Mouse (Mus musculus): ENCODE data around the gene Thpo. TPM values are rescaled to one million over a fixed set of nuclear protein-coding genes. Genes with fewer than 3 reads are reported as not detected.
A peak's percentile ranks its signal among the peaks of the same experiment; 100 is the strongest.

Thpo gene
- polyA plus RNA-seq, 1 experiment from 2014 or later, result 1.3 TPM

DNA sequence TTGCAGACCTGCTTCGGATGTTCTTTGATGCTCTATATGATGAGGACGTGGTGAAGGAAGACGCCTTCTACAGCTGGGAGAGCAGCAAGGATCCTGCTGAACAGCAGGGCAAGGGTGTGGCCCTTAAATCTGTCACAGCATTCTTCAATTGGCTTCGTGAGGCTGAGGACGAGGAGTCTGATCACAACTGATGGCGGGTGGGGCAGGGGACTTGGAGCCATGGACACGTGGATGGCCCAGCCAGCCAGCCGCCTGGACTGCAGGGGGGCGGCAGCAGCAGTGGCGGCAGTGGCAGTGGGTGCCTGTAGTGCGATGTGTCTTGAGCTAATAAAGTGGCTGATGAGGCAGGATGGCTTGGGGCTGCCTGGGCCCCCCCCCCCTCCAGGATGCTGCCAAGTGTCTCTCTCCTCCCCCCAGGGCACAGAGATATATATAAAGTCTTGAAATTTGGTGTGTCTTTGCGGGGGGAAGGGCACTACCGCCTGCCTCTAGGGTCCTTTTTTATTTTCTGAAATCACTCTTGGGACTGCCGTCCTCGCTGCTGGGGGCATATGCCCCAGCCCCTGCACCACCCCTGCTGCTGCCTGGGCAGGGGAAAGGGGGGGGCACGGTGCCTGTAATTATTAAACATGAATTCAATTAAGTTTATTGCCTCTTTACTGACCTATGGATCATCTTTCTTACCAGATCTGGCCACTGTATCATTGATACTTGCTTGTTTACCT, 41.9 kb downstream of the Thpo start:
- H3K27me3 ChIP-seq (ENCODE audit: control insufficient read depth, insufficient read depth, low read length), result peaks cover 4% of the 10 kb centered on the region; the same call in 1 of the 2 replicates
- peak overlapping the region; percentile 87; the same call in 1 of the 2 replicates for H3K4me2 ChIP-seq (ENCODE audit: low read depth, low read length)
- no peak for ATAC-seq (ENCODE audit: insufficient read depth, low FRiP score)
- H3K9me3 ChIP-seq (replicated peaks; ENCODE audit: control insufficient read depth, low read length), result no peaks in the 10 kb centered on the region
- peaks cover 15% of the 10 kb centered on the region for H3K4me1 ChIP-seq (ENCODE audit: control insufficient read depth, insufficient read depth, low read length)
- no peak overlapping the region; the same call in 1 of the 2 replicates for H3K4me3 ChIP-seq (replicated peaks; ENCODE audit: low read length)
- H3K36me3 ChIP-seq (ENCODE audit: control insufficient read depth, insufficient read depth, low read length), result peaks cover 14% of the 10 kb centered on the region
- WGBS, result 56% methylated on average over 16 of the region's 16 CpGs
- no peak overlapping the region for H3K9ac ChIP-seq (ENCODE audit: low read length)
- H3K27ac ChIP-seq (ENCODE audit: low read length), result no peak overlapping the region

- Histone ChIP-seq H3K27me3 (ENCODE audit: control insufficient read depth, insufficient read depth, low read length) (peaks cover 4% of the 10 kb centered on the region; the same call in 1 of the 2 replicates), H3K4me1 (ENCODE audit: control insufficient read depth, insufficient read depth, low read length) (peaks cover 15% of the 10 kb centered on the region), H3K9ac (ENCODE audit: low read length) (no peak overlapping the region), H3K4me2 (ENCODE audit: low read depth, low read length) (no peak overlapping the region), H3K4me3 (replicated peaks; ENCODE audit: low read length) (no peak overlapping the region), H3K36me3 (ENCODE audit: control insufficient read depth, insufficient read depth, low read length) (peaks cover 22% of the 10 kb centered on the region), H3K27ac (ENCODE audit: low read length) (no peak overlapping the region), H3K9me3 (replicated peaks; ENCODE audit: control insufficient read depth, low read length) (no peaks in the 10 kb centered on the region)
- WGBS, result 63% methylated on average over 1 of the region's 1 CpGs
- no peak for ATAC-seq (ENCODE audit: insufficient read depth, low FRiP score)
Observed at GRCm38 (mm10) chr16:20691617-20692016, 42.7 kb downstream of the Thpo start.

DNA sequence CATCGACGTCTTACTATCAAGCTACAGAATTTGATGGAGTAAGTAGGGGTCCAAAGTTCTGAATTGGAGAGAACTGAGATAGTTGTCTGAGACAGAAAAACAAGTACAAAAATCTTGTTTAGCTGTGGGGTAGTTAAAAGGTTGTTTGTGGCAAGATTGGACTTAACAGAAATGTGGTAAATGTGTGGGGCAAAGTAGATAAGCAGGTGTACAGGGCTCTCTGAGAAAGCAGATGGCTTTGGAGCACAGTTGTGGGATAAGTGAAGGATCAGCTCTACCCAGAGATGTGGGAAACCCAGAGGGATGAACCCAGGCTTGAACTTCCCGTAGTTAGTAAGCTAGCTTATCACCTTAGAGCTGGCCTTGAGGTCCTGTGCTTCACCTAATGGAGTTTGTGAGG, 43.5 kb downstream of the Thpo start:
- H3K9me3 ChIP-seq (replicated peaks; ENCODE audit: control insufficient read depth, low read length), result no peaks in the 10 kb centered on the region
- H3K27ac ChIP-seq (ENCODE audit: low read length), result no peak overlapping the region
- H3K36me3 ChIP-seq (ENCODE audit: control insufficient read depth, insufficient read depth, low read length), result peaks cover 29% of the 10 kb centered on the region
- WGBS, result 81% methylated on average over 3 of the region's 3 CpGs
- H3K9ac ChIP-seq (ENCODE audit: low read length), result no peak overlapping the region
- no peak for ATAC-seq (ENCODE audit: insufficient read depth, low FRiP score)
- H3K4me1 ChIP-seq (ENCODE audit: control insufficient read depth, insufficient read depth, low read length), result peaks cover 8% of the 10 kb centered on the region; the same call in 1 of the 2 replicates
- no peak overlapping the region for H3K4me2 ChIP-seq (ENCODE audit: low read depth, low read length)
- no peaks in the 10 kb centered on the region for H3K27me3 ChIP-seq (ENCODE audit: control insufficient read depth, insufficient read depth, low read length)
- H3K4me3 ChIP-seq (replicated peaks; ENCODE audit: low read length), result no peak overlapping the region

DNA sequence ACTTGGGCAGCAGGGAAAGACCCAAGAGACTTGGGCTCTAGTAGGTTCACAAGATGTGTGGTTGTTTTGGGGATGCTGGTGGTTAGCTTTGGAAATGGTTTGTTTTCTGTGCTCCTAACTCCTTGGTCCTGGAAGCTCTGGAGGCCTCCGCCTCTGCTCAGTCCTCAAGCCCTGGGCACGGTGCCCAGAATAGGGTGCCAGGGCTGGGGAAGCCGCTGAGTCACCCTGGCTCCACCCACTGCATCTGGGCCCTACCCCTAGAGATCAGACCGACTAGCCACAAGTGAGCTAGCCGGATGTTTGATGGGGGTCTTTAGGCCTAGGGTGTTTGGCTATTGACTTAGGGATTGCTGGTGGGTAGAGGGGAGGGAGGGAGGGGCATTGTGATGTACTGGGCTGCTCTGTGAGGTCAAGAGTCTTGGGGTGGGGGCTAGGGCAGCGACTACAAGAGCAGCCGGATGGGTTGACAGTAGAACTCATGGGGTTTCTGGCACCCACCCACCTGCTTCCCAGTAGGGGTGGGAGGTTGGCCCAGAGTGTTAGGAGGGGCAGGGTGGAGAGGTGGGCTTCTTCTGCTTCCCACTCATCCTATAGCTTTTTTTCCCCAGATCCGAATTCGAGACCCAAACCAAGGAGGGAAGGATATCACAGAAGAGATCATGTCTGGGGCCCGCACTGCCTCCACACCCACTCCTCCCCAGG, 56.2 kb downstream of the Thpo start:
- WGBS, result 63% methylated on average over 10 of the region's 10 CpGs
- H3K4me3 ChIP-seq (replicated peaks; ENCODE audit: low read length), result no peak overlapping the region
- H3K4me2 ChIP-seq (ENCODE audit: low read depth, low read length), result no peak overlapping the region
- no peaks in the 10 kb centered on the region for H3K27me3 ChIP-seq (ENCODE audit: control insufficient read depth, insufficient read depth, low read length)
- no peaks in the 10 kb centered on the region for H3K9me3 ChIP-seq (replicated peaks; ENCODE audit: control insufficient read depth, low read length)
- peaks cover 60% of the 10 kb centered on the region for H3K36me3 ChIP-seq (ENCODE audit: control insufficient read depth, insufficient read depth, low read length)
- H3K4me1 ChIP-seq (ENCODE audit: control insufficient read depth, insufficient read depth, low read length), result peaks cover 25% of the 10 kb centered on the region
- no peak overlapping the region for H3K9ac ChIP-seq (ENCODE audit: low read length)
- peak overlapping the region; percentile 53; the same call in 1 of the 2 replicates for H3K27ac ChIP-seq (ENCODE audit: low read length)
- peak; percentile 75; the same call in 1 of the 2 replicates for ATAC-seq (ENCODE audit: insufficient read depth, low FRiP score)

GRCm38 (mm10) chr16:20677380-20677779, 56.9 kb downstream of the Thpo start:
- Histone ChIP-seq H3K9me3 (replicated peaks; ENCODE audit: control insufficient read depth, low read length) (no peaks in the 10 kb centered on the region), H3K4me3 (replicated peaks; ENCODE audit: low read length) (no peak overlapping the region), H3K4me1 (ENCODE audit: control insufficient read depth, insufficient read depth, low read length) (peaks cover 25% of the 10 kb centered on the region), H3K4me2 (ENCODE audit: low read depth, low read length) (no peak overlapping the region), H3K36me3 (ENCODE audit: control insufficient read depth, insufficient read depth, low read length) (peaks cover 54% of the 10 kb centered on the region), H3K27ac (ENCODE audit: low read length) (peak overlapping the region; percentile 53; the same call in 1 of the 2 replicates), H3K9ac (ENCODE audit: low read length) (no peak overlapping the region), H3K27me3 (ENCODE audit: control insufficient read depth, insufficient read depth, low read length) (no peaks in the 10 kb centered on the region)
- 79% methylated on average over 5 of the region's 5 CpGs for WGBS
- ATAC-seq (ENCODE audit: insufficient read depth, low FRiP score), result no peak

- no peaks in the 10 kb centered on the region for H3K27me3 ChIP-seq (ENCODE audit: control insufficient read depth, insufficient read depth, low read length)
- no peak overlapping the region for H3K4me2 ChIP-seq (ENCODE audit: low read depth, low read length)
- H3K4me1 ChIP-seq (ENCODE audit: control insufficient read depth, insufficient read depth, low read length), result peaks cover 28% of the 10 kb centered on the region
- H3K4me3 ChIP-seq (replicated peaks; ENCODE audit: low read length), result no peak overlapping the region
- no peak overlapping the region for H3K27ac ChIP-seq (ENCODE audit: low read length)
- no peak overlapping the region for H3K9ac ChIP-seq (ENCODE audit: low read length)
- WGBS, result 69% methylated on average over 4 of the region's 4 CpGs
- no peaks in the 10 kb centered on the region for H3K9me3 ChIP-seq (replicated peaks; ENCODE audit: control insufficient read depth, low read length)
- H3K36me3 ChIP-seq (ENCODE audit: control insufficient read depth, insufficient read depth, low read length), result peaks cover 47% of the 10 kb centered on the region
- ATAC-seq (ENCODE audit: insufficient read depth, low FRiP score), result no peak
Observed at GRCm38 (mm10) chr16:20676702-20677101, 57.6 kb downstream of the Thpo start.

- H3K36me3 ChIP-seq (ENCODE audit: control insufficient read depth, insufficient read depth, low read length), result peaks cover 34% of the 10 kb centered on the region
- no peak overlapping the region for H3K9ac ChIP-seq (ENCODE audit: low read length)
- no peak for ATAC-seq (ENCODE audit: insufficient read depth, low FRiP score)
- 88% methylated on average over 6 of the region's 6 CpGs for WGBS
- H3K9me3 ChIP-seq (replicated peaks; ENCODE audit: control insufficient read depth, low read length), result no peaks in the 10 kb centered on the region
- H3K4me3 ChIP-seq (replicated peaks; ENCODE audit: low read length), result no peak overlapping the region
- no peaks in the 10 kb centered on the region for H3K27me3 ChIP-seq (ENCODE audit: control insufficient read depth, insufficient read depth, low read length)
- no peak overlapping the region for H3K27ac ChIP-seq (ENCODE audit: low read length)
- no peak overlapping the region for H3K4me2 ChIP-seq (ENCODE audit: low read depth, low read length)
- peaks cover 28% of the 10 kb centered on the region for H3K4me1 ChIP-seq (ENCODE audit: control insufficient read depth, insufficient read depth, low read length)
Observed at GRCm38 (mm10) chr16:20675213-20675612, 59.1 kb downstream of the Thpo start.
